Mouse (Mus musculus) CH12.LX (cell line): ENCODE measurements at regions not wholly inside any gene's neighbourhood (a gene's known extent, or its start where the extent isn't known, plus 50 kb on each side); places are given as distances from the start of the nearest gene placed in this dataset.

Experiments used
- DNase-seq: peaks from one replicate; pipeline ENCODE4 v3.0.0-alpha.2; 2013; ENCODE audit errors: extremely low read depth
- H3K27ac ChIP-seq: 2 replicates; pipeline ENCODE4 v1.5.1; 2012; ENCODE audit warnings: low read depth, mild to moderate bottlenecking, control low read depth, moderate library complexity; ENCODE audit not compliant: insufficient read depth
- H3K27me3 ChIP-seq: replicated peaks from 2 replicates; pipeline ENCODE3; 2012; ENCODE audit warnings: inconsistent platforms
- H3K36me3 ChIP-seq, 2 experiments: replicated peaks in 1 of 2; 2 replicates each; pipeline versions ENCODE3 to v1.6.1; 2012; ENCODE audit warnings: inconsistent platforms in 1 of 2, low read length in 1 of 2, mild to moderate bottlenecking in 1 of 2, mixed read lengths in 1 of 2, moderate library complexity in 1 of 2; ENCODE audit not compliant: control insufficient read depth in 1 of 2, insufficient read depth in 1 of 2
- H3K4me1 ChIP-seq, 2 experiments: 2 replicates each; pipeline ENCODE4 v1.6.1; 2012; ENCODE audit warnings: inconsistent platforms in 1 of 2, moderate library complexity in 1 of 2; ENCODE audit not compliant: insufficient read depth in 2 of 2, control insufficient read depth in 1 of 2
- H3K4me2 ChIP-seq: 2 replicates; pipeline ENCODE4 v1.6.1; 2012; ENCODE audit warnings: low read depth, mild to moderate bottlenecking, control low read depth; ENCODE audit not compliant: poor library complexity, insufficient read depth, severe bottlenecking
- H3K4me3 ChIP-seq, 3 experiments: fragments of 150-350 bp in 1 of 3; sonication (generic) in 1 of 3; replicated peaks in 1 of 3; 2 replicates each; pipeline versions ENCODE3 to v1.5.1; 2011 to 2012; ENCODE audit warnings: low read depth in 2 of 3, low read length in 2 of 3, mild to moderate bottlenecking in 2 of 3, moderate library complexity in 2 of 3, control low read depth in 1 of 3, improper control_type of control experiment in 1 of 3, inconsistent platforms in 1 of 3, mixed read lengths in 1 of 3; ENCODE audit not compliant: poor library complexity in 1 of 3
- H3K79me2 ChIP-seq: replicated peaks from 2 replicates; pipeline ENCODE4 v1.6.1; 2012; ENCODE audit warnings: mild to moderate bottlenecking, moderate library complexity; ENCODE audit not compliant: control insufficient read depth, poor library complexity, insufficient read depth, severe bottlenecking; ENCODE audit errors: extremely low read depth
- H3K9ac ChIP-seq: 2 replicates; pipeline ENCODE4 v1.6.1; 2012; ENCODE audit warnings: low read depth, mild to moderate bottlenecking, control low read depth, moderate library complexity; ENCODE audit not compliant: insufficient read depth
- H3K9me3 ChIP-seq: replicated peaks from 2 replicates; pipeline ENCODE3; 2012; ENCODE audit warnings: low read length, inconsistent platforms, mixed read lengths
- CHD2 ChIP-seq: IDR thresholded peaks from 2 replicates; pipeline ENCODE4 v1.6.1; 2011; ENCODE audit warnings: low read length, improper control_type of control experiment
- E2F4 ChIP-seq: IDR thresholded peaks from 2 replicates; pipeline ENCODE4 v1.6.1; 2011; ENCODE audit warnings: low read depth, low read length, improper control_type of control experiment; ENCODE audit not compliant: insufficient replicate concordance
- HCFC1 ChIP-seq: IDR thresholded peaks from 2 replicates; pipeline ENCODE4 v1.6.1; 2012; ENCODE audit warnings: low read depth, mild to moderate bottlenecking, inconsistent platforms, low read length, improper control_type of control experiment
- IRF4 ChIP-seq: IDR thresholded peaks from 2 replicates; pipeline ENCODE4 v1.6.1; 2014; ENCODE audit warnings: low read depth, mild to moderate bottlenecking, inconsistent platforms, low read length, improper control_type of control experiment
- JUND ChIP-seq: conservative IDR thresholded peaks from 2 replicates; pipeline ENCODE4 v1.6.1; 2011; ENCODE audit warnings: low read depth, low read length, improper control_type of control experiment
- MAZ ChIP-seq: IDR thresholded peaks from 2 replicates; pipeline ENCODE4 v1.6.1; 2012; ENCODE audit warnings: low read depth, mild to moderate bottlenecking, inconsistent platforms, low read length, improper control_type of control experiment, moderate library complexity
- MYC ChIP-seq: IDR thresholded peaks from 2 replicates; pipeline ENCODE4 v1.6.1; 2011; ENCODE audit warnings: low read depth, mild to moderate bottlenecking, improper control_type of control experiment, low read length
- NRF1 ChIP-seq: IDR thresholded peaks from 2 replicates; pipeline ENCODE4 v1.6.1; 2014; ENCODE audit warnings: low read depth, mild to moderate bottlenecking, inconsistent platforms, low read length, improper control_type of control experiment, moderate library complexity
- PAX5 ChIP-seq: IDR thresholded peaks from 2 replicates; pipeline ENCODE4 v1.6.1; 2012; ENCODE audit warnings: low read length, inconsistent platforms, mixed read lengths
- POLR2AphosphoS2 ChIP-seq: IDR thresholded peaks from 2 replicates; pipeline ENCODE4 v1.6.1; 2011; ENCODE audit warnings: low read depth, low read length, improper control_type of control experiment
- RAD21 ChIP-seq: IDR thresholded peaks from 2 replicates; pipeline ENCODE4 v1.6.1; 2011; ENCODE audit warnings: low read depth, mild to moderate bottlenecking, low read length, improper control_type of control experiment, moderate library complexity
- TBP ChIP-seq: conservative IDR thresholded peaks from 2 replicates; pipeline ENCODE4 v1.6.1; 2011; ENCODE audit warnings: low read depth, low read length, improper control_type of control experiment
- TCF12 ChIP-seq: IDR thresholded peaks from 2 replicates; pipeline ENCODE4 v1.6.1; 2014; ENCODE audit warnings: low read depth, mild to moderate bottlenecking, inconsistent platforms, low read length, improper control_type of control experiment
- UBTF ChIP-seq: IDR thresholded peaks from 2 replicates; pipeline ENCODE4 v1.6.1; 2012; ENCODE audit warnings: low read depth, mild to moderate bottlenecking, inconsistent platforms, low read length, improper control_type of control experiment, moderate library complexity
- ZMIZ1 ChIP-seq: IDR thresholded peaks from 2 replicates; pipeline ENCODE4 v1.6.1; 2012; ENCODE audit warnings: low read depth, mild to moderate bottlenecking, inconsistent platforms, low read length, improper control_type of control experiment
- ZNF384 ChIP-seq: IDR thresholded peaks from 2 replicates; pipeline ENCODE4 v1.6.1; 2012; ENCODE audit warnings: low read depth, low read length, improper control_type of control experiment, inconsistent platforms
- dilution Hi-C: fragments of 300-500 bp; cut with MboI; formaldehyde crosslinking; loops from 2 replicates; pipeline ENCODE4 v1.14.3; 2020; ENCODE audit warnings: low sequenced_read_pairs; ENCODE audit not compliant: extremely low pct_unique_long_range_greater_than_20kb, extremely low pct_ligation_motif_present
- in situ Hi-C: fragments of 300-500 bp; cut with MboI; formaldehyde crosslinking; loops from 3 replicates; pipeline ENCODE4 v1.14.3; 2019; ENCODE audit warnings: low sequenced_read_pairs, low pct_ligation_motif_present, low pct_unique_long_range_greater_than_20kb, mixed read lengths

- dilution Hi-C loops (no loop called here), in situ Hi-C loops (no loop called here)
- TF ChIP-seq PAX5 (no peak), NRF1 (no peak)
- Histone ChIP-seq H3K9ac (no peak overlapping the region), H3K9me3 (peaks cover 83% of the 10 kb centered on the region), H3K27me3 (no peaks in the 10 kb centered on the region), H3K4me1 (no peaks in the 10 kb centered on the region), H3K79me2 (no peaks in the 10 kb centered on the region), H3K4me3 (no peak overlapping the region), H3K4me2 (no peak overlapping the region), H3K36me3 (no peaks in the 10 kb centered on the region), H3K27ac (no peak overlapping the region)
- no peak for DNase-seq
Measured at GRCm38 (mm10) chr15:87987322-87987985, 443.4 kb downstream of the Fam19a5 start.

DNA sequence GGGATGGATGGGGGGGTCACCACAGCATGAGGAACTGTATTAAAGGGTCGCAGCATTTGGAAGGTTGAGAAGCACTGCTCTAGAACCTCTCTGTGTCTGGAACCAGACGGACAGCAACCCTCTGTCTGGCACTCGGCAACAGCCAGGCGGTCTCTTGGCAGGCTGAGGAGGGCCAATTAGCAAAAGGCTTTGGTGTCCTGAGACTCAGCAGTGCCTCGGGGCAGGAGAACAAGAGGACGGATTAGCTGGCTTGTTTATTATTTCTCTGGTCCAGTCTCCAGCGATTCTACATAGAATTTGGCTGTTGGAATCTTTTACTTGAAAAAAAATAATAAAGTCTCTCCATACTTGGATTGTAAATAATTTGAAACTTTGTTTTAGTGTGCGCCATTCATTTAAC lies 450.4 kb downstream of the Fam19a5 start:
- no peaks in the 10 kb centered on the region for H3K4me1 ChIP-seq
- H3K9me3 ChIP-seq, result peaks cover 94% of the 10 kb centered on the region
- no peaks in the 10 kb centered on the region for H3K79me2 ChIP-seq
- H3K36me3 ChIP-seq, result no peaks in the 10 kb centered on the region
- dilution Hi-C loops, result no loop called here
- no peak overlapping the region for H3K4me3 ChIP-seq
- no peaks in the 10 kb centered on the region for H3K27me3 ChIP-seq
- H3K9ac ChIP-seq, result no peak overlapping the region
- H3K27ac ChIP-seq, result no peak overlapping the region
- TF ChIP-seq JUND (no peak), MYC (no peak), TBP (no peak), POLR2AphosphoS2 (no peak), TCF12 (no peak), ZMIZ1 (no peak), ZNF384 (no peak), UBTF (no peak), HCFC1 (no peak), CHD2 (no peak), IRF4 (no peak), MAZ (no peak), E2F4 (no peak), RAD21 (no peak)
- DNase-seq, result no peak
- H3K4me2 ChIP-seq, result no peak overlapping the region
- in situ Hi-C loops, result no loop called here
